Mouse (Mus musculus) regulatory T cell (primary cell): Measurements from ENCODE around the gene Pold2.

Experiments
- in situ Hi-C: fragments of 300-600 bp; cut with MboI, MseI; formaldehyde crosslinking; loops from one replicate; pipeline ENCODE4 v1.15.1; 2025; ENCODE audit warnings: high pct_unique_total_duplicates

The Pold2 gene

GRCm38 (mm10) chr11:5859883-5860550 is 18.1 kb downstream of the Pold2 start:
- in situ Hi-C loops = no loop called here

GRCm38 (mm10) chr11:5858723-5859122 is 19.4 kb downstream of the Pold2 start:
- in situ Hi-C loops = no loop called here

- in situ Hi-C loops = no loop called here
Measured at GRCm38 (mm10) chr11:5856479-5857130, 21.5 kb downstream of the Pold2 start.

GRCm38 (mm10) chr11:5855902-5856301 is 22.2 kb downstream of the Pold2 start:
- in situ Hi-C loops = no loop called here

GRCm38 (mm10) chr11:5855481-5855880 is 22.6 kb downstream of the Pold2 start:
- in situ Hi-C loops = no loop called here

- in situ Hi-C loops = no loop called here
Measured at GRCm38 (mm10) chr11:5852314-5852713, 25.8 kb downstream of the Pold2 start.

- in situ Hi-C loops = no loop called here
Measured at GRCm38 (mm10) chr11:5851021-5851736, 26.9 kb downstream of the Pold2 start.

- in situ Hi-C loops = no loop called here
Measured at GRCm38 (mm10) chr11:5850452-5850851, 27.6 kb downstream of the Pold2 start.

- in situ Hi-C loops = no loop called here
Measured at GRCm38 (mm10) chr11:5849316-5849715, 28.8 kb downstream of the Pold2 start.

GRCm38 (mm10) chr11:5848741-5849140 is 29.4 kb downstream of the Pold2 start:
- in situ Hi-C loops = no loop called here

GRCm38 (mm10) chr11:5846639-5847345 is 31.3 kb downstream of the Pold2 start:
- in situ Hi-C loops = no loop called here

- in situ Hi-C loops = no loop called here
Measured at GRCm38 (mm10) chr11:5843131-5843530, 35.0 kb downstream of the Pold2 start.

- in situ Hi-C loops = no loop called here
Measured at GRCm38 (mm10) chr11:5841751-5842150, 36.3 kb downstream of the Pold2 start.

GRCm38 (mm10) chr11:5840346-5840745 is 37.7 kb downstream of the Pold2 start:
- in situ Hi-C loops = no loop called here

GRCm38 (mm10) chr11:5837251-5838246 is 40.5 kb downstream of the Pold2 start, which contains the start of gene Polm:
TSS of gene Polm (minus strand) at chr11:5838016.
- in situ Hi-C loops = no loop called here

- in situ Hi-C loops = no loop called here
Measured at GRCm38 (mm10) chr11:5836126-5836525, 42.0 kb downstream of the Pold2 start.

- in situ Hi-C loops = no loop called here
Measured at GRCm38 (mm10) chr11:5835057-5835456, 43.0 kb downstream of the Pold2 start.

- in situ Hi-C loops = no loop called here
Measured at GRCm38 (mm10) chr11:5834506-5834905, 43.6 kb downstream of the Pold2 start.

GRCm38 (mm10) chr11:5829327-5829726 is 48.8 kb downstream of the Pold2 start:
- in situ Hi-C loops = loop anchor here (5.0 kb wide), 1 partner anchor 42 kb away; the partner anchor contains the start of gene Dbnl

- in situ Hi-C loops = loop anchor here (5.0 kb wide), 1 partner anchor 41 kb away; the partner anchor contains the start of gene Dbnl
Measured at GRCm38 (mm10) chr11:5828509-5829191, 49.4 kb downstream of the Pold2 start.
